Mouse (Mus musculus): Measurements from ENCODE around the gene Hmgb1. TPM values are rescaled to one million over a fixed set of nuclear protein-coding genes. Genes with fewer than 3 reads are reported as not detected.

The Hmgb1 gene
- 288 and 491 TPM in 2 replicates for total RNA-seq (2012; rRNA removed)
- 673 and 899 TPM in 2 replicates for total RNA-seq (2014; rRNA removed)
- 227 and 266 TPM in 2 replicates for polyA plus RNA-seq (2012; ENCODE audit: insufficient read length, low read depth)

GRCm38 (mm10) chr5:149184104-149184843, at the start of gene Hmgb1, which contains the start of gene Uspl1:
TSS of gene Hmgb1 (minus strand) at chr5:149184489.
TSS of gene Uspl1 (plus strand) at chr5:149184350.
- in situ Hi-C loops (cut with MboI; ENCODE audit: low pct_ligation_motif_present, low pct_unique_long_range_greater_than_20kb, low sequenced_read_pairs) (no loop called here), dilution Hi-C loops (cut with MboI; ENCODE audit: extremely low pct_ligation_motif_present, extremely low pct_unique_long_range_greater_than_20kb, low sequenced_read_pairs) (no loop called here)
- Histone ChIP-seq H3K27ac (ENCODE audit: insufficient read depth, low read depth) (peak within 1 kb of the TSS; percentile 86), H3K9ac (ENCODE audit: insufficient read depth, low read depth) (peak within 1 kb of the TSS; percentile 90), H3K9me3 (replicated peaks; ENCODE audit: low read length) (no peaks in the 10 kb centered on the region), H3K36me3 (replicated peaks in 1 of 2; ENCODE audit: control insufficient read depth in 1 of 2, insufficient read depth in 1 of 2, low read length in 1 of 2) (peaks cover 10 to 34% of the 10 kb centered on the region in 2 experiments), H3K79me2 (replicated peaks; ENCODE audit: control insufficient read depth, extremely low read depth, insufficient read depth, poor library complexity, severe bottlenecking) (peaks cover 38% of the 10 kb centered on the region), H3K4me2 (ENCODE audit: insufficient read depth, low read depth, poor library complexity, severe bottlenecking) (peak within 1 kb of the TSS; percentile 99), H3K4me1 (ENCODE audit: control insufficient read depth in 1 of 2, insufficient read depth in 2 of 2) (peaks cover 2 to 32% of the 10 kb centered on the region in 2 experiments; a peak in 3 of 4 replicates), H3K4me3 (replicated peaks in 1 of 3; ENCODE audit: low read depth in 2 of 3, low read length in 2 of 3, poor library complexity in 1 of 3) (peak within 1 kb of the TSS; percentile 78 to 98 (median 79)), H3K27me3 (replicated peaks) (no peaks in the 10 kb centered on the region)
- TF ChIP-seq GABPA (IDR thresholded peaks at IDR 0.05; ENCODE audit: insufficient replicate concordance, low read depth, low read length): peak; percentile 71; the same call in 1 of the 2 replicates
- peak; percentile 70 for TF ChIP-seq BHLHE40 (IDR thresholded peaks at IDR 0.05; ENCODE audit: low read depth, low read length)
- TF ChIP-seq ZKSCAN1 (IDR thresholded peaks at IDR 0.05; ENCODE audit: borderline replicate concordance, low read depth, low read length): no peak
- TF ChIP-seq USF2 (conservative IDR thresholded peaks at IDR 0.05; ENCODE audit: low read depth, low read length): no peak
- TF ChIP-seq CHD1 (IDR thresholded peaks at IDR 0.05; ENCODE audit: low read depth, low read length): no peak
- TF ChIP-seq ETS1 (conservative IDR thresholded peaks at IDR 0.05; ENCODE audit: low read depth, low read length): peak; percentile 37; the same call in 1 of the 2 replicates
- TF ChIP-seq NRF1 (IDR thresholded peaks at IDR 0.05; ENCODE audit: low read depth, low read length): peak; percentile 88
- peak; percentile 91 for TF ChIP-seq POLR2A (IDR thresholded peaks at IDR 0.05; ENCODE audit: low read depth, low read length)
- 0 out of 2 replicates have a peak, but pooled peaks have one; percentile 21 for TF ChIP-seq RCOR1 (conservative IDR thresholded peaks at IDR 0.05; ENCODE audit: low read depth, low read length)
- TF ChIP-seq SMC3 (IDR thresholded peaks at IDR 0.05; ENCODE audit: low read depth, low read length): no peak
- TF ChIP-seq IRF4 (IDR thresholded peaks at IDR 0.05; ENCODE audit: low read depth, low read length): peak; percentile 82
- TF ChIP-seq EP300 (IDR thresholded peaks at IDR 0.05; ENCODE audit: low read length): no peak; the same call in 1 of the 2 replicates
- peak; percentile 95 for TF ChIP-seq NELFE (IDR thresholded peaks at IDR 0.05; ENCODE audit: low read depth, low read length)
- TF ChIP-seq ZNF384 (IDR thresholded peaks at IDR 0.05; ENCODE audit: low read depth, low read length): no peak
- TF ChIP-seq CTCF (conservative IDR thresholded peaks at IDR 0.05 in 1 of 2, IDR thresholded peaks at IDR 0.05 in 1 of 2; ENCODE audit: low read depth in 2 of 2, low read length in 2 of 2): no peak
- TF ChIP-seq MAX (IDR thresholded peaks at IDR 0.05; ENCODE audit: low read length): peak; percentile 99
- 0 out of 2 replicates have a peak, but pooled peaks have one; percentile 40 for TF ChIP-seq E2F4 (IDR thresholded peaks at IDR 0.05; ENCODE audit: insufficient replicate concordance, low read depth, low read length)
- TF ChIP-seq POLR2AphosphoS2 (IDR thresholded peaks at IDR 0.05; ENCODE audit: low read depth, low read length): peak; percentile 73
- peak; percentile 96 for TF ChIP-seq SIN3A (IDR thresholded peaks at IDR 0.05; ENCODE audit: low read length)
- no peak for TF ChIP-seq ZC3H11A (IDR thresholded peaks at IDR 0.05; ENCODE audit: low read depth, low read length)
- TF ChIP-seq MYC (IDR thresholded peaks at IDR 0.05; ENCODE audit: low read depth, low read length): peak; percentile 97
- TF ChIP-seq MXI1 (IDR thresholded peaks at IDR 0.05; ENCODE audit: low read depth, low read length): peak; percentile 96
- TF ChIP-seq PAX5 (IDR thresholded peaks at IDR 0.05; ENCODE audit: low read length): no peak
- TF ChIP-seq JUN (IDR thresholded peaks at IDR 0.05; ENCODE audit: insufficient read depth, low read depth, low read length): no peak
- TF ChIP-seq ZMIZ1 (IDR thresholded peaks at IDR 0.05; ENCODE audit: low read depth, low read length): peak; percentile 88
- peak; percentile 93 for TF ChIP-seq TCF12 (IDR thresholded peaks at IDR 0.05; ENCODE audit: low read depth, low read length)
- TF ChIP-seq USF1 (IDR thresholded peaks at IDR 0.05; ENCODE audit: low read depth, low read length): peak; percentile 32; the same call in 1 of the 2 replicates
- TF ChIP-seq KAT2A (IDR thresholded peaks at IDR 0.05; ENCODE audit: insufficient replicate concordance, low read length): peak; percentile 88; the same call in 1 of the 2 replicates
- peak; percentile 91 for TF ChIP-seq CHD2 (IDR thresholded peaks at IDR 0.05; ENCODE audit: low read length)
- no peak for TF ChIP-seq JUND (conservative IDR thresholded peaks at IDR 0.05; ENCODE audit: low read depth, low read length)
- peak; percentile 93 for TF ChIP-seq ELF1 (IDR thresholded peaks at IDR 0.05; ENCODE audit: low read depth, low read length)
- peak; percentile 91 for TF ChIP-seq MEF2A (IDR thresholded peaks at IDR 0.05; ENCODE audit: borderline replicate concordance, low read depth, low read length)
- TF ChIP-seq MAFK (IDR thresholded peaks at IDR 0.05; ENCODE audit: insufficient replicate concordance, low read length): no peak
- peak; percentile 89 for TF ChIP-seq MAZ (IDR thresholded peaks at IDR 0.05; ENCODE audit: low read depth, low read length)
- no peak for TF ChIP-seq RAD21 (IDR thresholded peaks at IDR 0.05; ENCODE audit: low read depth, low read length)
- peak; percentile 76; the same call in 1 of the 2 replicates for TF ChIP-seq TBP (conservative IDR thresholded peaks at IDR 0.05; ENCODE audit: low read depth, low read length)
- TF ChIP-seq HCFC1 (IDR thresholded peaks at IDR 0.05; ENCODE audit: low read depth, low read length): peak; percentile 96
- peak; percentile 40; the same call in 1 of the 2 replicates for TF ChIP-seq UBTF (IDR thresholded peaks at IDR 0.05; ENCODE audit: low read depth, low read length)
- DNase-seq (ENCODE audit: extremely low read depth): peak; percentile 97

All from CH12.LX (cell line).